Mouse (Mus musculus): ENCODE measurements around the gene 1700017D01Rik. TPM values are rescaled to one million over a fixed set of nuclear protein-coding genes. Genes with fewer than 3 reads are reported as not detected.
"Not testable (repeated sequence)": the region's sequence is repeated elsewhere in the genome, so short reads cannot be mapped to it uniquely, and the experiment has no call there.

1700017D01Rik gene
- polyA plus RNA-seq (2014; fragmentation: Nextera tagmentation; extraction: Ambion mirVana): not detected in 2 replicates

DNA sequence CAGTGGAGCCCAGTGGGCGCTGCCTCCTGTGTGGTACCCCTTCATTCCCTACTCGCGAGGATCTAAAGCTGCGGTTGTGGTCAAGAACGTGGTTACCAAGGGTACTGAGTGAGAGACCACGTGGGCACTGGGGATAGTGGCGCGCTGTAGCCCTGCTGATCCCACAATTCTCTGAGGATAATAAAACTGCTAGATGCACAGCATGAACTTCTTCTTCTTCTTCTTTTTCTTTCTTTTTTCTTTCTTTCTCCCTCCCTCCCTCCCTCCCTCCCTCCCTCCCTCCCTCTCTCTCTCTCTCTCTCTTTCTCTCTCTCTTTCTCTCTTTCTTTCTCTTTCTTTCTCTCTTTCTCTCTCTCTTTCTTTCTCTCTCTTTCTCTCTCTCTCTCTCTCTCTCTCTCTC lies at the start of gene 1700017D01Rik:
1700017D01Rik (minus strand) TSS at position 101 of the 400 bp plus-strand sequence.
- WGBS: 85% methylated on average over 8 of the region's 8 CpGs
- not testable (repeated sequence) for H3K4me2 ChIP-seq (ENCODE audit: low read depth, severe bottlenecking); DNase-seq (ENCODE audit: low spot score); H3K9me3 ChIP-seq (ENCODE audit: control insufficient read depth, low read length); ATAC-seq (ENCODE audit: insufficient number of reproducible peaks, low FRiP score, low TSS enrichment, low read depth); H3K36me3 ChIP-seq (ENCODE audit: control insufficient read depth, insufficient read depth, low read length); H3K4me3 ChIP-seq (ENCODE audit: low read depth, low read length); H3K27ac ChIP-seq (replicated peaks; ENCODE audit: low read depth, low read length); H3K27me3 ChIP-seq (ENCODE audit: control insufficient read depth, insufficient read depth, low read length); H3K9ac ChIP-seq (ENCODE audit: low read length); H3K4me1 ChIP-seq (ENCODE audit: control insufficient read depth, insufficient read depth, low read length)

DNA sequence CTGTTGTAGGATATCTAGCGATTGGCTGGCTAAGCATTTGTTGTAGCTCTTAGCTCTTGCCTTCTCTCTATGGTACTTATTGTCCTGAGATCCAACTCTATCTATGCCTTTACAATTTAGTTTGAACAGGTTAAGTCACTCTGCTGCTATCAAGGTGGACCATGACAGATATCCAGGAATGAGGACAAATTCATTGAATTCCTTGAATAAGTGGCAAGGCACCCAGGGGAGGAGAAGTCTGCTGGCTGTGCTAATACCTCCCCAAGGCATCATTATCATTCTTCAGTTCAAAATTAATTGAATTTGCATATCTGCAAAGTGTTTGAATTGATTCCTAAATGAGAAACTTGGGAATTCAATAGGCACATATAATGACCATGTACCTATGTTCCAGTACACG lies 46.8 kb upstream of the 1700017D01Rik start:
- no peak for ATAC-seq (ENCODE audit: insufficient number of reproducible peaks, low FRiP score, low TSS enrichment, low read depth)
- 66% methylated on average over 2 of the region's 2 CpGs for WGBS

DNA sequence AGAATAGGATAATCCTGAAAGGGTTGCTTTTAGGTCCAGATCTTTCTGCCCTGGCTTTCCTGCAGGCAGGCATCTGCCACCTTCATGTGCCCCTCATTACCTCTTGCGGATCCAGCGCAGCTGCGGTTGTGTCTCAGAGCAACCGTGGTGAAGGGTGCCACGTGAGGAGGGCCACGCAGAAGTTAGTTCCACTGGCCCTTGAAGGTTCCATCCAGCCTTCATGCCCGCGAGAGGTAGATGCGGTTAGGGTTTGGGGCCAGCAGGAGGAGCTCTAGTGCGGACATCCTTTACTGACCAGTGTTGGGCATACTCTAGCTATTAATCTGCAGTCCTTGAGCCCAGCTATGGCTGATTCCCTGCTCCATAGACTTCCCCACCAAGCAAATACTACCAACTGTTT lies 34.5 kb upstream of the 1700017D01Rik start, which contains the start of gene 1700025F22Rik:
1700025F22Rik (minus strand) TSS at position 149 of the 400 bp plus-strand sequence.
- 40% methylated on average over 10 of the region's 10 CpGs for WGBS

More for the DNA sequence above, 46.8 kb upstream of the 1700017D01Rik start:
- H3K27me3 ChIP-seq (ENCODE audit: control insufficient read depth, insufficient read depth, low read length): no peaks in the 10 kb centered on the region
- no peak overlapping the region for H3K9ac ChIP-seq (ENCODE audit: low read length)
- no peaks in the 10 kb centered on the region for H3K9me3 ChIP-seq (ENCODE audit: control insufficient read depth, low read length)
- no peak overlapping the region for H3K4me2 ChIP-seq (ENCODE audit: low read depth, severe bottlenecking)
- H3K4me1 ChIP-seq (ENCODE audit: control insufficient read depth, insufficient read depth, low read length): no peaks in the 10 kb centered on the region
- no peak overlapping the region for H3K27ac ChIP-seq (replicated peaks; ENCODE audit: low read depth, low read length)
- no peak overlapping the region for H3K4me3 ChIP-seq (ENCODE audit: low read depth, low read length)
- no peak for DNase-seq (ENCODE audit: low spot score)
- H3K36me3 ChIP-seq (ENCODE audit: control insufficient read depth, insufficient read depth, low read length): no peaks in the 10 kb centered on the region

DNA sequence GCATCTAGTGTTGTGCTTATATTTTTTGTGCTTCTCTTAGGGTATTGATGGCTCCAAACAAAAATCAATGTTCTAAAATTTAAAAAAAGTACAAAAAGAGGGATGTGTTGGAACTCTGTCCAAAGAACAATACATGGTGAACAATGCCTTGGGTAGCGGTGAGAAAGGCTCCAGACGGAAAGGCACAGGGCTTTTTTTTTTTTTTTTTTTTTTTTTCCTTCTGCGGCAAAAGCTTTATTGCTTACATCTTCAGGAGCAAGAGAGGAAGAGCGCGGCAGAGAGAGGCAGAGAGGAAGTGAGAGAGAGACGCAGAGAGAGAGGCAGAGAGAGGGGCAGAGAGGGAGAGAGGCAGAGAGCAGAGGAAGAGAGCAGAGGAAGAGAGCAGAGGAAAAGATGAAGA lies 27.2 kb upstream of the 1700017D01Rik start:
- not testable (repeated sequence) for ATAC-seq (ENCODE audit: insufficient number of reproducible peaks, low FRiP score, low TSS enrichment, low read depth); H3K9me3 ChIP-seq (ENCODE audit: control insufficient read depth, low read length); H3K9ac ChIP-seq (ENCODE audit: low read length); DNase-seq (ENCODE audit: low spot score); H3K4me2 ChIP-seq (ENCODE audit: low read depth, severe bottlenecking); H3K27me3 ChIP-seq (ENCODE audit: control insufficient read depth, insufficient read depth, low read length); H3K27ac ChIP-seq (replicated peaks; ENCODE audit: low read depth, low read length); H3K4me1 ChIP-seq (ENCODE audit: control insufficient read depth, insufficient read depth, low read length); H3K36me3 ChIP-seq (ENCODE audit: control insufficient read depth, insufficient read depth, low read length); H3K4me3 ChIP-seq (ENCODE audit: low read depth, low read length)
- 86% methylated on average over 6 of the region's 6 CpGs for WGBS

More for the DNA sequence above, 34.5 kb upstream of the 1700017D01Rik start, which contains the start of gene 1700025F22Rik:
- Histone ChIP-seq H3K27me3 (ENCODE audit: control insufficient read depth, insufficient read depth, low read length) (no peaks in the 10 kb centered on the region), H3K27ac (replicated peaks; ENCODE audit: low read depth, low read length) (no peak within 1 kb of the TSS), H3K4me2 (ENCODE audit: low read depth, severe bottlenecking) (no peak within 1 kb of the TSS), H3K9ac (ENCODE audit: low read length) (no peak within 1 kb of the TSS), H3K9me3 (ENCODE audit: control insufficient read depth, low read length) (no peaks in the 10 kb centered on the region), H3K4me1 (ENCODE audit: control insufficient read depth, insufficient read depth, low read length) (no peaks in the 10 kb centered on the region), H3K36me3 (ENCODE audit: control insufficient read depth, insufficient read depth, low read length) (no peaks in the 10 kb centered on the region), H3K4me3 (ENCODE audit: low read depth, low read length) (no peak within 1 kb of the TSS)
- ATAC-seq (ENCODE audit: insufficient number of reproducible peaks, low FRiP score, low TSS enrichment, low read depth) (no peak), DNase-seq (ENCODE audit: low spot score) (no peak)

DNA sequence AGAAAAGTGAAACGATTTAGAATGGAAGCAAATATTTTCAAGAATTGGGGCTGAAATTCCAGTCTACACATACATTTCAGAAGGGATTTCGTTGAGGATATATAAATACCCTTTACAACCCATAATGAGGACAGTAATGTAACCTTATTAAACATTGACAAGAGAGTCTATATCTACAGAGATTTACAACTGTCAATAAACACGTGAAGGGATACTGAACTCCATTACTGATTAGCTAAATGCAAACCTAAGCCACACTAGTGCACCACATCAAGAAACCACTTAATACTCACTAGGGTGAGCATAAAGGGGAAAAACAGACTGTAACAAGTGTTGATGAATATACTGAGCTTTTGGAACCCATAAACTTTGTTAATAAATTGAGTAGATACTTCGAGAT lies 4.7 kb upstream of the 1700017D01Rik start:
- no peak overlapping the region for H3K4me2 ChIP-seq (ENCODE audit: low read depth, severe bottlenecking)
- H3K27me3 ChIP-seq (ENCODE audit: control insufficient read depth, insufficient read depth, low read length): no peaks in the 10 kb centered on the region
- H3K9ac ChIP-seq (ENCODE audit: low read length): no peak overlapping the region
- H3K27ac ChIP-seq (replicated peaks; ENCODE audit: low read depth, low read length): no peak overlapping the region
- no peaks in the 10 kb centered on the region for H3K9me3 ChIP-seq (ENCODE audit: control insufficient read depth, low read length)
- WGBS: 74% methylated on average over 4 of the region's 4 CpGs
- H3K36me3 ChIP-seq (ENCODE audit: control insufficient read depth, insufficient read depth, low read length): no peaks in the 10 kb centered on the region
- no peaks in the 10 kb centered on the region for H3K4me1 ChIP-seq (ENCODE audit: control insufficient read depth, insufficient read depth, low read length)
- ATAC-seq (ENCODE audit: insufficient number of reproducible peaks, low FRiP score, low TSS enrichment, low read depth) (no peak), DNase-seq (ENCODE audit: low spot score) (no peak)
- no peak overlapping the region for H3K4me3 ChIP-seq (ENCODE audit: low read depth, low read length)

DNA sequence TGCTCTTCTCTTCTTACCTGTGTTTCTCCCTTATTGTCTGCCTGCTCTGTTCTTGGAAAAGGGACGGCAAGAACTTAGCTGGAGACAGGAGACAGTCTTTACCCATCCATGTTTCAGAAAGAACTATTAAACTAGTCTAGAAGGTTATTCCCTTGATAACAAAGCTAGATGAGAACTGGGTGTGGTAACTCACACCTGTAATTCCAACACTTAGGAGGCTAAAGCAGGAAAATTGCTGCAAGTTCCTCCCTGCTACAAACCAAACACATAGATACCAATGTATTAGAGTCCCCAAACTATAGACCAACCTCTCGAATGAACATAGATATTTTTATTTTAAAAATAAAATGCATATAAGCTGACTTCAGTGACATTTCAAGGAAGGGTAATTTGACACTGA lies 4.2 kb upstream of the 1700017D01Rik start:
- ATAC-seq (ENCODE audit: insufficient number of reproducible peaks, low FRiP score, low TSS enrichment, low read depth): no peak
- no peaks in the 10 kb centered on the region for H3K27me3 ChIP-seq (ENCODE audit: control insufficient read depth, insufficient read depth, low read length)
- no peaks in the 10 kb centered on the region for H3K4me1 ChIP-seq (ENCODE audit: control insufficient read depth, insufficient read depth, low read length)
- DNase-seq (ENCODE audit: low spot score): no peak
- H3K27ac ChIP-seq (replicated peaks; ENCODE audit: low read depth, low read length): no peak overlapping the region
- no peak overlapping the region for H3K4me3 ChIP-seq (ENCODE audit: low read depth, low read length)
- no peak overlapping the region for H3K4me2 ChIP-seq (ENCODE audit: low read depth, severe bottlenecking)
- no peaks in the 10 kb centered on the region for H3K36me3 ChIP-seq (ENCODE audit: control insufficient read depth, insufficient read depth, low read length)
- no peaks in the 10 kb centered on the region for H3K9me3 ChIP-seq (ENCODE audit: control insufficient read depth, low read length)
- WGBS: 80% methylated on average over 2 of the region's 2 CpGs
- no peak overlapping the region for H3K9ac ChIP-seq (ENCODE audit: low read length)

DNA sequence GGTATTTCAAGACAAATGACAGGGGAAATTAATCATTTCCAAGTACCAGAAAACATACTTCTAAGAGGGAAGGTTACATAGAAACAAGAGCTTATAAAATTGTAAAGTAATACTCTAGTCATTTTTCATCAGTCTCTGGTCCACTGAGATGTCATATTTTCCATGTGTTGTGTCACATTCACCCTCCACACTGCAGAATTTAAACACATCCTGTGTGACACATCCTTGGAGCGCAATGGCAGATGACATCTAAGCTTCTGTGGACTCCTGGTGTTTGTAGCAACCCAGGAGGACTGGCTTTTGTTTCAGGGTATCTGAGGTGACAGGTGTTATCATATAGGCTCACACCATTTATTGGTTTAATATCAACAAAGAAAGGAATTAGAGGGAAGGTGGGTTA lies 974 bp downstream of the 1700017D01Rik start:
- H3K27ac ChIP-seq (replicated peaks; ENCODE audit: low read depth, low read length): no peak overlapping the region
- no peak overlapping the region for H3K4me3 ChIP-seq (ENCODE audit: low read depth, low read length)
- H3K9ac ChIP-seq (ENCODE audit: low read length): no peak overlapping the region
- DNase-seq (ENCODE audit: low spot score): no peak
- ATAC-seq (ENCODE audit: insufficient number of reproducible peaks, low FRiP score, low TSS enrichment, low read depth): no peak
- no peak overlapping the region for H3K4me2 ChIP-seq (ENCODE audit: low read depth, severe bottlenecking)
- H3K36me3 ChIP-seq (ENCODE audit: control insufficient read depth, insufficient read depth, low read length): no peaks in the 10 kb centered on the region
- no peaks in the 10 kb centered on the region for H3K9me3 ChIP-seq (ENCODE audit: control insufficient read depth, low read length)
- no peaks in the 10 kb centered on the region for H3K27me3 ChIP-seq (ENCODE audit: control insufficient read depth, insufficient read depth, low read length)
- WGBS: 90% methylated on average over 1 of the region's 1 CpGs
- no peaks in the 10 kb centered on the region for H3K4me1 ChIP-seq (ENCODE audit: control insufficient read depth, insufficient read depth, low read length)

DNA sequence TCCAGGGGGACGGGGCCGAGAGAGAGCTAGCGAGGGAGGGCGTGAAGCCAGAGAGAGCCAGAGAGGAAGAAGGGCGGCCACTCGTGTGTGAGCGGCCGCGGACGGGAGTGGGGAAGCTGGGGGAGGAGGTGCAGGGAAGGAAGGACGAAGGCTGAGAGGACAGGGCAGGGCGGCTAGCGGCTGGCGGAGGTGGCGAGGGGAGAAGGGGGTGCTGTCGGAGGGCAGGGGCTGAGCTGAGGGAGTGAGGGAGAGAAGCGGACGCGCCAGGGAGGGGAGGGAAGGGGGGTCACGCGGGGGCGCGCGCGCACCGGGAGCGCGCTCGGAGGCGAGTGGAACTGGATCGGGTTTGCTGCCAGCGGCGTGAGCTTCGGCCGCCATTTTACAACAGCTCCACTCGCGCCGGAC lies 9.7 kb downstream of the 1700017D01Rik start:
- not testable (repeated sequence) for H3K9me3 ChIP-seq (ENCODE audit: control insufficient read depth, low read length); H3K4me1 ChIP-seq (ENCODE audit: control insufficient read depth, insufficient read depth, low read length); H3K36me3 ChIP-seq (ENCODE audit: control insufficient read depth, insufficient read depth, low read length); H3K27me3 ChIP-seq (ENCODE audit: control insufficient read depth, insufficient read depth, low read length); H3K27ac ChIP-seq (replicated peaks; ENCODE audit: low read depth, low read length)
- peak; percentile 45 for DNase-seq (ENCODE audit: low spot score)
- H3K4me3 ChIP-seq (ENCODE audit: low read depth, low read length): peak overlapping the region; percentile 22
- ATAC-seq (ENCODE audit: insufficient number of reproducible peaks, low FRiP score, low TSS enrichment, low read depth): peak; percentile 93
- WGBS: 0% methylated on average over 7 of the region's 38 CpGs
- peak overlapping the region; percentile 25 for H3K4me2 ChIP-seq (ENCODE audit: low read depth, severe bottlenecking)
- H3K9ac ChIP-seq (ENCODE audit: low read length): peak overlapping the region; percentile 37

DNA sequence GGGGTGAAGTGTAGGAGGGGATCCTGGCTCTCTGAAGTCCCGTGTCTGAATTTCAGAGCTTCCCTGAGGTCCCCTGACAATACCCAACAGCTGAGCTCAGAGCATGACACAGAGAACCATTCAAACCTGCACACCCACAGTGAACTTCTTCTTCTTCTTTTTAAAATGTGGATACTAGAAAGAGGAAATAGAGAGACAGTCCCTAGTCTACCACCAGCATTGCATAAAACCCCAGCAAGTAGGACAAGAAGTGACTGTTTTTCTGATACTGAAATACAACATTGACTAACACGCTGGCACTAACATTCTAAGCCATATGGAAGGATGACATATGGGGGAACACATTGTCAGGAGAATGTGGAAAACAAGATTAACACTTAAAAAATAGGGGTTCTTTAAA lies 11.3 kb downstream of the 1700017D01Rik start:
- Histone ChIP-seq H3K4me2 (ENCODE audit: low read depth, severe bottlenecking) (no peak overlapping the region), H3K9me3 (ENCODE audit: control insufficient read depth, low read length) (no peaks in the 10 kb centered on the region; the same call in 1 of the 2 replicates), H3K27me3 (ENCODE audit: control insufficient read depth, insufficient read depth, low read length) (no peaks in the 10 kb centered on the region), H3K4me1 (ENCODE audit: control insufficient read depth, insufficient read depth, low read length) (no peaks in the 10 kb centered on the region), H3K36me3 (ENCODE audit: control insufficient read depth, insufficient read depth, low read length) (no peaks in the 10 kb centered on the region), H3K9ac (ENCODE audit: low read length) (no peak overlapping the region), H3K4me3 (ENCODE audit: low read depth, low read length) (no peak overlapping the region), H3K27ac (replicated peaks; ENCODE audit: low read depth, low read length) (no peak overlapping the region)
- DNase-seq (ENCODE audit: low spot score) (no peak), ATAC-seq (ENCODE audit: insufficient number of reproducible peaks, low FRiP score, low TSS enrichment, low read depth) (no peak)
- 84% methylated on average over 2 of the region's 2 CpGs for WGBS

Measured in limb, embryonic 11.5 days (tissue).